In genomic region chr9:116193889-116194450, GRCm38 (mm10) we compare ENCODE assay signal across 28 mouse cellular contexts. TPM values are rescaled to one million over a fixed set of nuclear protein-coding genes. Genes with fewer than 3 reads are reported as not detected.
A peak's percentile ranks its signal among the peaks of the same experiment; 100 is the strongest.
DNase-seq lines count a peak whose midpoint lies in the region; ATAC-seq and TF ChIP-seq lines count a peak whose summit lies in the region.
"Had no signal": no experiment of that assay in that cellular context is flagged by ENCODE, and none has a peak within 500 bp of the region (broad histone marks: within the 10 kb centered on the region; RNA-seq: fewer than 3 reads in every experiment).

No protein-coding gene starts in this region.

- 62% methylated on average over 4 of the region's 4 CpGs for WGBS in intestine, embryonic 15.5 days
- 58% methylated on average over 4 of the region's 4 CpGs for WGBS in intestine, postnatal 0 days
- WGBS in liver, postnatal 0 days (ENCODE audit: insufficient replicate concordance), result 21% methylated on average over 4 of the region's 4 CpGs
- 54% methylated on average over 4 of the region's 4 CpGs for WGBS in liver, embryonic 11.5 days

- no peak for TF ChIP-seq EP300 in liver, postnatal 0 days (IDR thresholded peaks at IDR 0.05; ENCODE audit: low read depth)

- H3K36me3 ChIP-seq in intestine, embryonic 15.5 days, result no peaks in the 10 kb centered on the region
- no peaks in the 10 kb centered on the region for H3K36me3 ChIP-seq in intestine, postnatal 0 days (ENCODE audit: control insufficient read depth, insufficient read depth)
- no peaks in the 10 kb centered on the region for H3K36me3 ChIP-seq in liver, postnatal 0 days (replicated peaks; ENCODE audit: insufficient read depth, low read length)
- no peaks in the 10 kb centered on the region for H3K36me3 ChIP-seq in liver, embryonic 11.5 days (ENCODE audit: control insufficient read depth, insufficient read depth, low read length)
- H3K36me3 ChIP-seq: embryonic facial prominence, embryonic 13.5 days; heart, embryonic 10.5 days; heart, embryonic 15.5 days; liver, embryonic 15.5 days; midbrain, embryonic 15.5 days; neural tube, embryonic 15.5 days had no signal

- no peak for TF ChIP-seq CTCF in intestine, postnatal 0 days (IDR thresholded peaks at IDR 0.05; ENCODE audit: low read depth)
- no peak for TF ChIP-seq CTCF in liver, postnatal 0 days (IDR thresholded peaks at IDR 0.05; ENCODE audit: low read depth)

- no peaks in the 10 kb centered on the region for H3K27me3 ChIP-seq in intestine, embryonic 15.5 days (replicated peaks)
- H3K27me3 ChIP-seq in intestine, postnatal 0 days (replicated peaks; ENCODE audit: control insufficient read depth, insufficient read depth, low read length), result no peaks in the 10 kb centered on the region
- no peaks in the 10 kb centered on the region for H3K27me3 ChIP-seq in liver, postnatal 0 days (ENCODE audit: insufficient read depth, low read length)
- no peaks in the 10 kb centered on the region for H3K27me3 ChIP-seq in liver, embryonic 11.5 days (replicated peaks; ENCODE audit: control insufficient read depth, insufficient read depth, low read length)
- H3K27me3 ChIP-seq: embryonic facial prominence, embryonic 13.5 days; heart, embryonic 15.5 days; liver, embryonic 15.5 days; midbrain, embryonic 15.5 days; neural tube, embryonic 15.5 days; Patski had no signal

- no peaks in the 10 kb centered on the region for H3K9me3 ChIP-seq in intestine, embryonic 15.5 days
- no peaks in the 10 kb centered on the region for H3K9me3 ChIP-seq in intestine, postnatal 0 days (ENCODE audit: control insufficient read depth)
- H3K9me3 ChIP-seq in liver, postnatal 0 days (ENCODE audit: low read length), result no peaks in the 10 kb centered on the region
- no peaks in the 10 kb centered on the region for H3K9me3 ChIP-seq in liver, embryonic 11.5 days (ENCODE audit: control insufficient read depth, low read length)
- H3K9me3 ChIP-seq: embryonic facial prominence, embryonic 13.5 days; heart, embryonic 10.5 days; heart, embryonic 15.5 days; liver, embryonic 15.5 days; midbrain, embryonic 15.5 days; neural tube, embryonic 15.5 days had no signal

- H3K27ac ChIP-seq in intestine, embryonic 15.5 days, result no peak overlapping the region
- no peak overlapping the region for H3K27ac ChIP-seq in intestine, postnatal 0 days (ENCODE audit: low read depth, low read length)
- H3K27ac ChIP-seq in liver, postnatal 0 days (ENCODE audit: low read depth), result no peak overlapping the region
- no peak overlapping the region for H3K27ac ChIP-seq in liver, embryonic 11.5 days (ENCODE audit: low read depth, low read length)
- H3K27ac ChIP-seq: embryonic facial prominence, embryonic 13.5 days; heart, embryonic 10.5 days; heart, embryonic 15.5 days; hindbrain, embryonic 14.5 days; liver, embryonic 15.5 days; midbrain, embryonic 15.5 days; neural tube, embryonic 15.5 days had no signal

- no peak for DNase-seq in liver, postnatal 0 days
- no peak for DNase-seq in liver, embryonic 11.5 days (ENCODE audit: low spot score)
- peak; percentile 76 for DNase-seq in 416B (ENCODE audit: low read depth)
- DNase-seq in spleen, postnatal 36 days (ENCODE audit: low spot score in 2 of 2), result no peak
- no peak for DNase-seq in heart, postnatal 4 days
- DNase-seq: adrenal gland, postnatal 10 days; cerebellum, adult 11 months; cerebellum, adult 9-10 months; cerebellum, postnatal 36 days; left cerebral cortex, postnatal 4 days; retina, postnatal 1 day; right cerebral cortex, postnatal 14 days; thymus, adult 2 months; thymus, postnatal 36 days had no signal

- H3K9ac ChIP-seq in intestine, embryonic 15.5 days, result no peak overlapping the region
- H3K9ac ChIP-seq in intestine, postnatal 0 days (ENCODE audit: low read depth, low read length), result no peak overlapping the region
- H3K9ac ChIP-seq in liver, postnatal 0 days (replicated peaks), result no peak overlapping the region
- H3K9ac ChIP-seq in liver, embryonic 11.5 days (ENCODE audit: low read depth, low read length), result no peak overlapping the region
- H3K9ac ChIP-seq: embryonic facial prominence, embryonic 13.5 days; heart, embryonic 15.5 days; hindbrain, embryonic 14.5 days; liver, embryonic 15.5 days; midbrain, embryonic 15.5 days; neural tube, embryonic 15.5 days had no signal

- no peak overlapping the region for H3K4me2 ChIP-seq in intestine, embryonic 15.5 days (replicated peaks)
- no peak overlapping the region for H3K4me2 ChIP-seq in intestine, postnatal 0 days (replicated peaks; ENCODE audit: low read depth)
- no peak overlapping the region for H3K4me2 ChIP-seq in liver, postnatal 0 days (ENCODE audit: low read depth, low read length)
- no peak overlapping the region for H3K4me2 ChIP-seq in liver, embryonic 11.5 days
- H3K4me2 ChIP-seq: embryonic facial prominence, embryonic 13.5 days; heart, embryonic 15.5 days; hindbrain, embryonic 14.5 days; liver, embryonic 15.5 days; midbrain, embryonic 15.5 days; neural tube, embryonic 15.5 days had no signal

- H3K4me3 ChIP-seq in intestine, embryonic 15.5 days (replicated peaks), result no peak overlapping the region
- H3K4me3 ChIP-seq in intestine, postnatal 0 days (ENCODE audit: low read depth, low read length), result no peak overlapping the region
- H3K4me3 ChIP-seq in liver, postnatal 0 days (ENCODE audit: low read depth, low read length), result no peak overlapping the region
- no peak overlapping the region for H3K4me3 ChIP-seq in liver, embryonic 11.5 days (ENCODE audit: low read depth, low read length)
- H3K4me3 ChIP-seq: embryonic facial prominence, embryonic 13.5 days; erythroblast, embryonic 14.5 days; heart, embryonic 10.5 days; heart, embryonic 15.5 days; liver, embryonic 15.5 days; midbrain, embryonic 15.5 days; neural tube, embryonic 15.5 days had no signal

- peaks cover 3% of the 10 kb centered on the region; the same call in 1 of the 2 replicates for H3K4me1 ChIP-seq in intestine, embryonic 15.5 days (replicated peaks)
- peaks cover 18% of the 10 kb centered on the region; the same call in 1 of the 2 replicates for H3K4me1 ChIP-seq in intestine, postnatal 0 days (replicated peaks; ENCODE audit: control insufficient read depth, insufficient read depth, low read length)
- H3K4me1 ChIP-seq in liver, postnatal 0 days (ENCODE audit: insufficient read depth), result peaks cover 9% of the 10 kb centered on the region
- no peaks in the 10 kb centered on the region; the same call in 1 of the 2 replicates for H3K4me1 ChIP-seq in liver, embryonic 11.5 days (replicated peaks; ENCODE audit: control insufficient read depth, insufficient read depth, low read length)
- H3K4me1 ChIP-seq: heart, embryonic 10.5 days; liver, embryonic 15.5 days had no signal

- peak; percentile 23; the same call in 1 of the 2 replicates for ATAC-seq in intestine, embryonic 15.5 days
- no peak for ATAC-seq in intestine, postnatal 0 days
- peak; percentile 74; the same call in 1 of the 2 replicates for ATAC-seq in liver, postnatal 0 days
- no peak for ATAC-seq in liver, embryonic 11.5 days (replicated peaks; ENCODE audit: low FRiP score)
- ATAC-seq in hematopoietic stem cell, adult 5-6 weeks (replicated peaks in 1 of 2; ENCODE audit: insufficient read depth in 1 of 2, low FRiP score in 2 of 2, low TSS enrichment in 1 of 2, low read depth in 1 of 2, poor library complexity in 2 of 2, severe bottlenecking in 2 of 2), result peak; percentile 35 to 66; a peak in 3 of 4 replicates
- ATAC-seq: forebrain, embryonic 16.5 days; midbrain, embryonic 15.5 days; Patski had no signal

RNA-seq across cellular contexts. Expression of gene Tgfbr2, which starts 18.8 kb away (rescaled TPM):
- polyA plus RNA-seq in intestine, embryonic 15.5 days (2015; fragmentation: Nextera tagmentation; extraction: Ambion mirVana), result 28.3 and 31.8 TPM in 2 replicates
- 16.0 and 16.1 TPM in 2 replicates for polyA plus RNA-seq in intestine, postnatal 0 days (2015; fragmentation: Nextera tagmentation; extraction: Ambion mirVana)
- 5.2 and 5.6 TPM in 2 replicates for polyA plus RNA-seq in liver, postnatal 0 days (2015; fragmentation: Nextera tagmentation; extraction: Ambion mirVana)
- 9.5 and 10.5 TPM in 2 replicates for polyA plus RNA-seq in liver, embryonic 11.5 days (2014; fragmentation: Nextera tagmentation; extraction: Ambion mirVana)
- 26.2 and 31.5 TPM in 2 replicates for total RNA-seq in hematopoietic stem cell, adult 5-6 weeks (2017)
- 10 to 100 TPM; 59.7 to 59.9 TPM for total RNA-seq in heart, postnatal 4 days (2021)
- total RNA-seq: MEL had no signal

Comparison
In these comparisons a context has a peak if more than half of its experiments do, and no peak if none do; other contexts are left out.
1. ATAC-seq: peak in intestine, embryonic 15.5 days (single experiment), liver, postnatal 0 days (single experiment) and hematopoietic stem cell, adult 5-6 weeks (2 of 2); none in intestine, postnatal 0 days (single experiment) and liver, embryonic 11.5 days (single experiment).